Mouse (Mus musculus) CH12.LX (cell line): ENCODE measurements around the gene Hoxc5. TPM values are rescaled to one million over a fixed set of nuclear protein-coding genes. Genes with fewer than 3 reads are reported as not detected.

Experiments
- DNase-seq: peaks from one replicate; pipeline ENCODE4 v3.0.0-alpha.2; 2013; ENCODE audit errors: extremely low read depth
- H3K27ac ChIP-seq: 2 replicates; pipeline ENCODE4 v1.5.1; 2012; ENCODE audit warnings: low read depth, mild to moderate bottlenecking, control low read depth, moderate library complexity; ENCODE audit not compliant: insufficient read depth
- H3K27me3 ChIP-seq: replicated peaks from 2 replicates; pipeline ENCODE3; 2012; ENCODE audit warnings: inconsistent platforms
- H3K36me3 ChIP-seq, 2 experiments: replicated peaks in 1 of 2; 2 replicates each; pipeline versions ENCODE3 to v1.6.1; 2012; ENCODE audit warnings: inconsistent platforms in 1 of 2, low read length in 1 of 2, mild to moderate bottlenecking in 1 of 2, mixed read lengths in 1 of 2, moderate library complexity in 1 of 2; ENCODE audit not compliant: control insufficient read depth in 1 of 2, insufficient read depth in 1 of 2
- H3K4me1 ChIP-seq, 2 experiments: 2 replicates each; pipeline ENCODE4 v1.6.1; 2012; ENCODE audit warnings: inconsistent platforms in 1 of 2, moderate library complexity in 1 of 2; ENCODE audit not compliant: insufficient read depth in 2 of 2, control insufficient read depth in 1 of 2
- H3K4me2 ChIP-seq: 2 replicates; pipeline ENCODE4 v1.6.1; 2012; ENCODE audit warnings: low read depth, mild to moderate bottlenecking, control low read depth; ENCODE audit not compliant: poor library complexity, insufficient read depth, severe bottlenecking
- H3K4me3 ChIP-seq, 3 experiments: fragments of 150-350 bp in 1 of 3; sonication (generic) in 1 of 3; replicated peaks in 1 of 3; 2 replicates each; pipeline versions ENCODE3 to v1.5.1; 2011 to 2012; ENCODE audit warnings: low read depth in 2 of 3, low read length in 2 of 3, mild to moderate bottlenecking in 2 of 3, moderate library complexity in 2 of 3, control low read depth in 1 of 3, improper control_type of control experiment in 1 of 3, inconsistent platforms in 1 of 3, mixed read lengths in 1 of 3; ENCODE audit not compliant: poor library complexity in 1 of 3
- H3K79me2 ChIP-seq: replicated peaks from 2 replicates; pipeline ENCODE4 v1.6.1; 2012; ENCODE audit warnings: mild to moderate bottlenecking, moderate library complexity; ENCODE audit not compliant: control insufficient read depth, poor library complexity, insufficient read depth, severe bottlenecking; ENCODE audit errors: extremely low read depth
- H3K9ac ChIP-seq: 2 replicates; pipeline ENCODE4 v1.6.1; 2012; ENCODE audit warnings: low read depth, mild to moderate bottlenecking, control low read depth, moderate library complexity; ENCODE audit not compliant: insufficient read depth
- H3K9me3 ChIP-seq: replicated peaks from 2 replicates; pipeline ENCODE3; 2012; ENCODE audit warnings: low read length, inconsistent platforms, mixed read lengths
- CHD2 ChIP-seq: IDR thresholded peaks from 2 replicates; pipeline ENCODE4 v1.6.1; 2011; ENCODE audit warnings: low read length, improper control_type of control experiment
- EP300 ChIP-seq: IDR thresholded peaks from 2 replicates; pipeline ENCODE4 v1.6.1; 2011; ENCODE audit warnings: low read length, improper control_type of control experiment
- MAX ChIP-seq: IDR thresholded peaks from 2 replicates; pipeline ENCODE4 v1.6.1; 2011; ENCODE audit warnings: low read length, improper control_type of control experiment
- MEF2A ChIP-seq: IDR thresholded peaks from 2 replicates; pipeline ENCODE4 v1.6.1; 2014; ENCODE audit warnings: low read depth, mild to moderate bottlenecking, inconsistent platforms, low read length, improper control_type of control experiment, borderline replicate concordance
- MYC ChIP-seq: IDR thresholded peaks from 2 replicates; pipeline ENCODE4 v1.6.1; 2011; ENCODE audit warnings: low read depth, mild to moderate bottlenecking, improper control_type of control experiment, low read length
- POLR2A ChIP-seq: IDR thresholded peaks from 2 replicates; pipeline ENCODE4 v1.6.1; 2011; ENCODE audit warnings: low read depth, mild to moderate bottlenecking, improper control_type of control experiment, low read length
- RCOR1 ChIP-seq: conservative IDR thresholded peaks from 2 replicates; pipeline ENCODE4 v1.6.1; 2012; ENCODE audit warnings: low read depth, mild to moderate bottlenecking, inconsistent platforms, low read length, improper control_type of control experiment
- TCF12 ChIP-seq: IDR thresholded peaks from 2 replicates; pipeline ENCODE4 v1.6.1; 2014; ENCODE audit warnings: low read depth, mild to moderate bottlenecking, inconsistent platforms, low read length, improper control_type of control experiment
- USF1 ChIP-seq: IDR thresholded peaks from 2 replicates; pipeline ENCODE4 v1.6.1; 2014; ENCODE audit warnings: low read depth, mild to moderate bottlenecking, inconsistent platforms, low read length, improper control_type of control experiment
- USF2 ChIP-seq: conservative IDR thresholded peaks from 2 replicates; pipeline ENCODE4 v1.6.1; 2011; ENCODE audit warnings: low read depth, low read length, improper control_type of control experiment
- ZC3H11A ChIP-seq: IDR thresholded peaks from 2 replicates; pipeline ENCODE4 v1.6.1; 2012; ENCODE audit warnings: low read depth, mild to moderate bottlenecking, inconsistent platforms, low read length, improper control_type of control experiment
- dilution Hi-C: fragments of 300-500 bp; cut with MboI; formaldehyde crosslinking; loops from 2 replicates; pipeline ENCODE4 v1.14.3; 2020; ENCODE audit warnings: low sequenced_read_pairs; ENCODE audit not compliant: extremely low pct_unique_long_range_greater_than_20kb, extremely low pct_ligation_motif_present
- in situ Hi-C: fragments of 300-500 bp; cut with MboI; formaldehyde crosslinking; loops from 3 replicates; pipeline ENCODE4 v1.14.3; 2019; ENCODE audit warnings: low sequenced_read_pairs, low pct_ligation_motif_present, low pct_unique_long_range_greater_than_20kb, mixed read lengths
- polyA plus RNA-seq: library from polyadenylated mRNA; unstranded; fragments of >175 nt; gene quantifications from 2 replicates; pipeline ENCODE4 v1.2.1, GENCODE M21; 2012; ENCODE audit warnings: low read depth; ENCODE audit not compliant: insufficient read length
- total RNA-seq, 2 experiments: library from RNA; depleted of rRNA; stranded (reverse); fragments of 300-350 nt in 1 of 2; fragments of >200 nt in 1 of 2; gene quantifications; 2 replicates each; pipeline ENCODE4 v1.2.3; 2012 to 2014

Gene Hoxc5
- total and polyA plus RNA-seq, 3 experiments, result 0.15 to 0.16 TPM; not detected in 1

DNA sequence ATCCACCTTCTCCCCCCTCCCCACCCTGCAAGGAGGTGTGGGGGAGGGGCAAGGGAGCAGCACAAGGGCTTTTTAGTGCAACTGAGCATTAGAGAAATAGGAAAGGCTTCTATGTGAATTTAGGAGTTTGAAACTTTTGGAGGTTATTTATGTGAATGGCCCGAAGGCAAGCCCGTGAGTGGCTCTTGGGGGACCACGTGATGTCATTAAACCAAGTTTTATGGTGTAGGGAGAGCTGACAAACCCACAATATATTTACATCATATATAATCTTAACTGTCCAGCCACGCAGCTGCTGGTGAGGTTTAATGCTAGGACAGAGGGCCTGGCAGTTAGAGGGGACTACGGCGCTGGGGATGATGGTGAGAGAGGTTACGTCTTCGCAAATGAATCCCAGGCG lies 51.4 kb downstream of the Hoxc5 start, which contains the start of gene Hoxc4:
Gene Hoxc4 (plus strand): TSS at position 299 of the 400 bp plus-strand sequence.
- H3K4me1 ChIP-seq, result peaks cover 10 to 42% of the 10 kb centered on the region in 2 experiments; a peak in 3 of 4 replicates
- H3K4me3 ChIP-seq, result no peak within 1 kb of the TSS
- dilution Hi-C loops (no loop called here), in situ Hi-C loops (loop anchor here (10.0 kb wide), 1 partner anchor 156 kb away; no protein-coding TSS in a partner anchor)
- H3K9ac ChIP-seq, result no peak within 1 kb of the TSS; the same call in 1 of the 2 replicates
- H3K9me3 ChIP-seq, result peaks cover 7% of the 10 kb centered on the region
- TF ChIP-seq CHD2 (0 out of 2 replicates have a peak, but pooled peaks have one; percentile 16), ZC3H11A (no peak)
- H3K27ac ChIP-seq, result peak within 1 kb of the TSS; percentile 6; the same call in 1 of the 2 replicates
- H3K27me3 ChIP-seq, result no peaks in the 10 kb centered on the region
- no peaks in the 10 kb centered on the region for H3K79me2 ChIP-seq
- H3K36me3 ChIP-seq, result no peaks in the 10 kb centered on the region
- peak within 1 kb of the TSS; percentile 26; the same call in 1 of the 2 replicates for H3K4me2 ChIP-seq
- DNase-seq, result no peak

DNA sequence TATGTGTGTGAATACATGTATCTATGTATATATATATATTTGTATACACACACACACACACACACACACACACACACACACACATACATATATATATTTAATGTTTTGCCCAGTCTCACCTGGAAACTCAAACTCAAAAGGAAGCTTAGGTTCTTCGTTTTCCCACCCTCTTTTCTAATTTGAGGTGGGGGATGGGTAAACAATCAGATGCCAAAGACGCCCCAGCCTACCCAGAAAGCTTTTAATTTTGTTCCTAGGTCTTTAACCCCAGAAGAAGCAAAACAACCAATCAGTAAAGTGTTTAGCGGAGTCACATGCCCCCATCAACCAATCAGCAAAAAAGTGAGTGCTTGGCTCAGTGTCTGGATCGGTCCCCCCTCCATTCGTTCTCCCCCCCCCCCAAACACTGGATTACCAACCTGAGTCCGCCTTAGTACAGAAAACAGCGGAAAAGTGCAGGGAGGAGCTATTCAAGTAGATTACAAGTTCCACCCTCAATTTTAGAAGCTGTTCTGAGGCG lies 53.7 kb downstream of the Hoxc5 start:
- dilution Hi-C loops (no loop called here), in situ Hi-C loops (no loop called here)
- H3K27me3 ChIP-seq, result no peaks in the 10 kb centered on the region
- H3K4me2 ChIP-seq, result no peak overlapping the region
- no peak overlapping the region for H3K4me3 ChIP-seq
- no peak for TF ChIP-seq RCOR1
- peak; percentile 76 for TF ChIP-seq USF1
- no peak for TF ChIP-seq MYC
- TF ChIP-seq POLR2A, result no peak
- peak; percentile 55 for TF ChIP-seq USF2
- TF ChIP-seq MAX, result 0 out of 2 replicates have a peak, but pooled peaks have one; percentile 4
- H3K36me3 ChIP-seq, result no peaks in the 10 kb centered on the region
- H3K4me1 ChIP-seq, result peaks cover 10 to 51% of the 10 kb centered on the region in 2 experiments; a peak in 3 of 4 replicates
- H3K9me3 ChIP-seq, result no peaks in the 10 kb centered on the region
- H3K27ac ChIP-seq, result no peak overlapping the region
- no peak for DNase-seq
- H3K79me2 ChIP-seq, result no peaks in the 10 kb centered on the region
- no peak overlapping the region for H3K9ac ChIP-seq

DNA sequence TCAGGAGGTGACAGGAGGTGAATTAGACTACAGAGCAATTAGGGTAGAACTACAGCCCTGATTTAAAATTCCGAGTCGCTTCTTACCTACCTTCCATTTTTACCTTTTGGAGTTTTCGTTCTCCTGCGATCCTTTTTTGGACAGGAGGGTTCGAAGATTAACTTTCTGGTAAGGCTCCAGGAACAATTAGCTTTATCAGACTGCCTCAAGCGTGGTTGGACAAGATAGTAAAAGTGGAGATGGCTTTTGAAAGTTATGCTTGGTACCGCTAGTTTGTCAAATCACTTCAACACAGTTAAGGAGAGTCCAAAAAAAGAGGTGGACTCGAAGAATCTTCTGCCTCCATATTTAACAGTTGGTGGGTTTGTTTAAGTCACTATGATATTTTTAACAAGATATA lies 54.3 kb downstream of the Hoxc5 start:
- H3K9ac ChIP-seq, result no peak overlapping the region
- H3K79me2 ChIP-seq, result no peaks in the 10 kb centered on the region
- no peaks in the 10 kb centered on the region for H3K27me3 ChIP-seq
- DNase-seq, result no peak
- dilution Hi-C loops (no loop called here), in situ Hi-C loops (no loop called here)
- H3K9me3 ChIP-seq, result no peaks in the 10 kb centered on the region
- H3K4me3 ChIP-seq, result no peak overlapping the region
- H3K36me3 ChIP-seq, result peaks cover 0 to 2% of the 10 kb centered on the region in 2 experiments
- no peak for TF ChIP-seq USF1
- TF ChIP-seq TCF12, result no peak
- TF ChIP-seq MEF2A, result no peak
- TF ChIP-seq MAX, result no peak
- TF ChIP-seq EP300, result no peak
- peaks cover 10 to 50% of the 10 kb centered on the region in 2 experiments; a peak in 3 of 4 replicates for H3K4me1 ChIP-seq
- no peak overlapping the region for H3K4me2 ChIP-seq
- no peak overlapping the region for H3K27ac ChIP-seq
